Mouse (Mus musculus): Measurements from ENCODE around the gene Poc1b.

- TF ChIP-seq CTCF (IDR thresholded peaks at IDR 0.05; ENCODE audit: low read depth): no peak
- TF ChIP-seq EP300 (IDR thresholded peaks at IDR 0.05; ENCODE audit: low read depth): no peak
Measured at GRCm38 (mm10) chr10:99200944-99201343, 94.1 kb downstream of the Poc1b start.
